Mouse (Mus musculus): Measurements from ENCODE around the gene Gm20388. TPM values are rescaled to one million over a fixed set of nuclear protein-coding genes. Genes with fewer than 3 reads are reported as not detected.

Gm20388 gene
- polyA plus RNA-seq, 1 experiment from 2014 or later = not detected

DNA sequence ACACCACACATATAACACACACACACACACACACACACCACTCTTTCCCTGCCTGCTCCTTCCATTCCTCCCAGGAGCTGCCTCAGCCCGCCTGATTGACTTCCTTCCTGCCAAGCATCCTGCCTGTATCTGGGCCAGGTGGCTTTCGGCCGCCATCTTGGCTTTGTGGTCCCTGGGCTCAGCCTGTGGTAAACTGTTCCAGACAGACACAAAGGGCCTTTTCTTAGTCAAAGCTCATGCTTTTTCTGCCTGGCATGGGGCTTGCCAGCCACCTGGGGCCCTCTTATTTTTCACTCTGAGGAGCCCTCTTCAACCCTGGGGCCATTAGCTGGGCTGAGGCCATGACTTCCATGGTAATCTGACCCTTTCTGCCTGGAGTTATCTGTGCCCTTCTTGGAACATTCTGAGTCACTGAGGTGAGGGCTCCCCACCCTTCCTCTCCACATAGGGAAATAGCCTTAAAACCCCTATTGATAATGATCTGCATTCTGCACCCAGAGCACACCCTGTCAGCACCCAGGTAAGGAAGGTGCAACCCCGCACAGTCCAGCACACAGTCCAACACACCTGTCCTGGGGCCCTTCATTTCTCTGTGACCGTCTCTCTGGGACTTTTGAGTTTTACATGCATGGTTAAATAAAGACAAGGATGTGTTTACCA lies 122.0 kb downstream of the Gm20388 start:
- no peaks in the 10 kb centered on the region for H3K27me3 ChIP-seq (replicated peaks; ENCODE audit: control insufficient read depth, insufficient read depth, low read length)
- 84% methylated on average over 5 of the region's 5 CpGs for WGBS
- peaks cover 4% of the 10 kb centered on the region; the same call in 1 of the 2 replicates for H3K36me3 ChIP-seq (ENCODE audit: control insufficient read depth, insufficient read depth)
- peak; percentile 47; the same call in 1 of the 2 replicates for ATAC-seq
- no peak overlapping the region for H3K4me2 ChIP-seq (replicated peaks; ENCODE audit: low read depth)
- TF ChIP-seq CTCF (IDR thresholded peaks at IDR 0.05; ENCODE audit: low read depth) = no peak
- no peak overlapping the region for H3K4me3 ChIP-seq (ENCODE audit: low read depth, low read length)
- no peak overlapping the region for H3K27ac ChIP-seq (ENCODE audit: low read depth, low read length)
- H3K9ac ChIP-seq (ENCODE audit: low read depth, low read length) = no peak overlapping the region
- no peaks in the 10 kb centered on the region for H3K9me3 ChIP-seq (ENCODE audit: control insufficient read depth)
- peaks cover 4% of the 10 kb centered on the region for H3K4me1 ChIP-seq (replicated peaks; ENCODE audit: control insufficient read depth, insufficient read depth, low read length)

DNA sequence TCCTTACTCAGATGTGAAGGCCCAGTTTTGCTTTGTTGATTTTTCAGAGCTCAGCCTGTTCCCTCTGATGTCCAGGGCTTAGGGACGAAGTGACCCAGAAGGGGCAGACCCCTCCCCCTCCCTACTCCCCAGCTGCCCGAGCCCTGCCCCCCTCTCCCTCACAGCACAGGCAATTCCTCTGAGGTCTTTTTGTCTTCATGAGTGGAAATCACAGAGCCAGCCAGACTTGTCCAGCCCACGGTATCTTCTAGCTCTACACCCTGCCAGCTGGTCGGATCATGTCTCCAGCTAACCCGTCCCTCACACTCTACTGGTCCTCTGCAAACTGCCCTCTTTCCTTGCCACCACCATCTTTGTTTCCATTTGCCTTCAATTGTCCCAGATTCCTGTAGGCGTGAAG lies 123.8 kb downstream of the Gm20388 start:
- H3K27ac ChIP-seq (ENCODE audit: low read depth, low read length) = no peak overlapping the region
- no peak overlapping the region for H3K4me2 ChIP-seq (replicated peaks; ENCODE audit: low read depth)
- no peak for TF ChIP-seq CTCF (IDR thresholded peaks at IDR 0.05; ENCODE audit: low read depth)
- H3K36me3 ChIP-seq (ENCODE audit: control insufficient read depth, insufficient read depth) = peaks cover 4% of the 10 kb centered on the region; the same call in 1 of the 2 replicates
- no peak overlapping the region for H3K9ac ChIP-seq (ENCODE audit: low read depth, low read length)
- no peak for ATAC-seq
- no peaks in the 10 kb centered on the region for H3K27me3 ChIP-seq (replicated peaks; ENCODE audit: control insufficient read depth, insufficient read depth, low read length)
- H3K4me3 ChIP-seq (ENCODE audit: low read depth, low read length) = no peak overlapping the region
- no peaks in the 10 kb centered on the region for H3K9me3 ChIP-seq (ENCODE audit: control insufficient read depth)
- whole genome bisulfite sequencing = 66% methylated on average over 6 of the region's 6 CpGs
- peaks cover 4% of the 10 kb centered on the region for H3K4me1 ChIP-seq (replicated peaks; ENCODE audit: control insufficient read depth, insufficient read depth, low read length)

DNA sequence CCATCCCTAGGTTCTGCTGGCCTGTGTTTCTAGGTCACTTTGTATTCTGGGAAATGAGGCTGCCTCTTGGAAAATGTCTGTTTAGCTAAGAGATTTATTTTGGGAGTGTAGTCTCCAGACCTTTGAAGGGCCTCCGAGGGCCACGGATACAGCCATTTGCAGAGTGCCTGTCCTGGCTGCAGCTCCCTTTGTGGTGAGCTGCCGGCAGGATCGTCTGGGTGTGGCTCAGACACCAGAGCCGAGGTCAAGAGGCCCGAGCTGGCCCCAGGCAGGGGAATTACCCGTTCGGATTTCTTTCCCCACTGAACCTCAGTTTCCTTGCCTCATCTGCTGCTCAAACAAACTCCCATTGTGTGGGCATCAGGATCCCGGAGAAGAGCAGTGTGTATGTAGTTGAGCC lies 125.5 kb downstream of the Gm20388 start:
- H3K4me3 ChIP-seq (ENCODE audit: low read depth, low read length) = no peak overlapping the region
- H3K36me3 ChIP-seq (ENCODE audit: control insufficient read depth, insufficient read depth) = no peaks in the 10 kb centered on the region
- no peak for ATAC-seq
- WGBS = 8% methylated on average over 9 of the region's 9 CpGs
- no peak overlapping the region for H3K27ac ChIP-seq (ENCODE audit: low read depth, low read length)
- H3K4me2 ChIP-seq (replicated peaks; ENCODE audit: low read depth) = no peak overlapping the region
- no peaks in the 10 kb centered on the region for H3K27me3 ChIP-seq (replicated peaks; ENCODE audit: control insufficient read depth, insufficient read depth, low read length)
- H3K9me3 ChIP-seq (ENCODE audit: control insufficient read depth) = no peaks in the 10 kb centered on the region
- H3K4me1 ChIP-seq (replicated peaks; ENCODE audit: control insufficient read depth, insufficient read depth, low read length) = peaks cover 4% of the 10 kb centered on the region
- H3K9ac ChIP-seq (ENCODE audit: low read depth, low read length) = no peak overlapping the region
- TF ChIP-seq CTCF (IDR thresholded peaks at IDR 0.05; ENCODE audit: low read depth) = no peak

DNA sequence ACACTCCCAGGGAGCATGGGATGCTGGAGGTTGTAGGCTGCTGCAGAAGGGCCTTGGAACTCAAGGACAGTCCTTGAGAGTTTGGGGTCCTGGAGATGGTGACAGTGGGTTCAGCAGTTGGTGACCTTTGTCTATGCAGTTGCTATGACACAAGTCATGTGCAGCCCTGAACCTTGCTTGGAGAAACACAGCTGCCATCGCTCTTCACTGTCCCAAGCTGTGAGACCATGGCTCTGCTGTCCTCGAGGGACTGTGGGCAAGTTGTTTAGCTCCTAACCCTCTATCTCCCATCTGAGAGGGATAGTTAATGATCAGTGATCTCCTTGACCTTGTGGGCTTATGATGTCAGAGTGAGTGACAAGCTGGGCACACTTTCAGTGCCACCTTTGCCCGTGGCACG lies 125.9 kb downstream of the Gm20388 start:
- ATAC-seq = no peak
- H3K27me3 ChIP-seq (replicated peaks; ENCODE audit: control insufficient read depth, insufficient read depth, low read length) = no peaks in the 10 kb centered on the region
- H3K4me3 ChIP-seq (ENCODE audit: low read depth, low read length) = no peak overlapping the region
- no peak overlapping the region for H3K27ac ChIP-seq (ENCODE audit: low read depth, low read length)
- TF ChIP-seq CTCF (IDR thresholded peaks at IDR 0.05; ENCODE audit: low read depth) = no peak
- H3K9me3 ChIP-seq (ENCODE audit: control insufficient read depth) = no peaks in the 10 kb centered on the region
- no peaks in the 10 kb centered on the region for H3K36me3 ChIP-seq (ENCODE audit: control insufficient read depth, insufficient read depth)
- H3K9ac ChIP-seq (ENCODE audit: low read depth, low read length) = no peak overlapping the region
- WGBS = 59% methylated on average over 4 of the region's 4 CpGs
- peaks cover 4% of the 10 kb centered on the region for H3K4me1 ChIP-seq (replicated peaks; ENCODE audit: control insufficient read depth, insufficient read depth, low read length)
- H3K4me2 ChIP-seq (replicated peaks; ENCODE audit: low read depth) = no peak overlapping the region

DNA sequence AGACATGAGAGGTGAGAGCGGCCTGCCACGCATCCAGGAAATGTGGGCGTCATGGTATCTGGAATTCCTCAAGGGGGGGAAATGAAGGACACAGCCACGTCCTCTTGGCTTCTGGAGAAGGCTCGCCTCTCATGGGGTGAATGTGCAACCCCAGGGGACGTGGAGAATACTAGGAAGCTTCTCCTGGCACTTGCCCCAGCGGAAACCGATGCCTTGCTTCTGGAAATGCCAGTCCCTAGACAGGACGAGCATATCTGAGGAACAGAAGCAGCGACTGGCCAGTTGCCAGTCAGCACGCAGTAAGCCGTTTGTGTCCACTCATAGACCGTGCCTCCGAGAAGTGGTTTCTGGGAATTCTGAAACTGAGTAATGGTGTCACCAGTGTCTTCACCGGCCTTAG lies 126.6 kb downstream of the Gm20388 start:
- Histone ChIP-seq H3K9ac (ENCODE audit: low read depth, low read length) (no peak overlapping the region), H3K27me3 (replicated peaks; ENCODE audit: control insufficient read depth, insufficient read depth, low read length) (no peaks in the 10 kb centered on the region), H3K4me3 (ENCODE audit: low read depth, low read length) (no peak overlapping the region), H3K27ac (ENCODE audit: low read depth, low read length) (no peak overlapping the region), H3K4me1 (replicated peaks; ENCODE audit: control insufficient read depth, insufficient read depth, low read length) (peaks cover 4% of the 10 kb centered on the region), H3K4me2 (replicated peaks; ENCODE audit: low read depth) (no peak overlapping the region), H3K36me3 (ENCODE audit: control insufficient read depth, insufficient read depth) (no peaks in the 10 kb centered on the region), H3K9me3 (ENCODE audit: control insufficient read depth) (no peaks in the 10 kb centered on the region)
- TF ChIP-seq CTCF (IDR thresholded peaks at IDR 0.05; ENCODE audit: low read depth) = no peak
- 67% methylated on average over 15 of the region's 15 CpGs for WGBS
- no peak for ATAC-seq

DNA sequence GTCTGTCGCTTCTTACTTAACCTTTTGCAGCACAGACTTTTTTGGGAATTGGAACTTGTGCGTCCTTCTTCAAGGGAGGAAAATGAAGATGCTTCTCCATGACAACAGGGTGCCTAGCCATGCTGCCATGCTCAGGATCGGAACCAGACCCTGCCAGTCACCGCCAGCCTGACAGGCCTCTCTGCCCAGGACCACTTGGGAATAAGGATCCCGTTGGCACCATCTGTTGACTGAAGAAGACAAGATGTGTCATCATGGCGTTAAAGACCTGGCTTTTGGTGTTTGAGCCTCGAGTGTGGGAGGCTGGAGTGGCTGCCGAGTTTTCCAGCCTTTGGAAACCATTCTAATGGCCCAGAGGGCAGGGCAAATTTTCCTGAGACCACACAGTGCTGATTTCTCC lies 127.0 kb downstream of the Gm20388 start:
- Histone ChIP-seq H3K36me3 (ENCODE audit: control insufficient read depth, insufficient read depth) (no peaks in the 10 kb centered on the region), H3K9me3 (ENCODE audit: control insufficient read depth) (no peaks in the 10 kb centered on the region), H3K4me1 (replicated peaks; ENCODE audit: control insufficient read depth, insufficient read depth, low read length) (peaks cover 4% of the 10 kb centered on the region), H3K27ac (ENCODE audit: low read depth, low read length) (no peak overlapping the region), H3K27me3 (replicated peaks; ENCODE audit: control insufficient read depth, insufficient read depth, low read length) (no peaks in the 10 kb centered on the region), H3K4me3 (ENCODE audit: low read depth, low read length) (no peak overlapping the region), H3K9ac (ENCODE audit: low read depth, low read length) (no peak overlapping the region), H3K4me2 (replicated peaks; ENCODE audit: low read depth) (no peak overlapping the region)
- 88% methylated on average over 8 of the region's 8 CpGs for WGBS
- ATAC-seq = no peak
- no peak for TF ChIP-seq CTCF (IDR thresholded peaks at IDR 0.05; ENCODE audit: low read depth)
